Mouse (Mus musculus) embryonic facial prominence, embryonic 10.5 days (tissue): ENCODE measurements around the gene Shisa6. TPM values are rescaled to one million over a fixed set of nuclear protein-coding genes. Genes with fewer than 3 reads are reported as not detected.

ENCODE experiments used
- DNase-seq: peaks from one replicate; pipeline ENCODE4 v3.0.0-alpha.2; 2017; ENCODE audit warnings: low spot score
- H3K27ac ChIP-seq: fragments of 300-500 bp; sonication (generic); replicated peaks from 2 replicates; pipeline ENCODE4 v1.5.1; 2016; ENCODE audit warnings: mild to moderate bottlenecking
- H3K27me3 ChIP-seq: fragments of 300-500 bp; sonication (generic); replicated peaks from 2 replicates; pipeline ENCODE4 v1.6.1; 2016; ENCODE audit warnings: low read depth, mild to moderate bottlenecking; ENCODE audit not compliant: poor library complexity, severe bottlenecking
- H3K36me3 ChIP-seq: fragments of 300-500 bp; sonication (generic); replicated peaks from 2 replicates; pipeline ENCODE4 v1.6.1; 2016; ENCODE audit warnings: mild to moderate bottlenecking, moderate library complexity
- H3K4me1 ChIP-seq: fragments of 300-500 bp; sonication (generic); 2 replicates; pipeline ENCODE4 v1.6.1; 2016
- H3K4me3 ChIP-seq: fragments of 300-500 bp; sonication (generic); 2 replicates; pipeline ENCODE4 v1.5.1; 2016; ENCODE audit warnings: mild to moderate bottlenecking, moderate library complexity
- H3K9me3 ChIP-seq: fragments of 300-500 bp; sonication (generic); 2 replicates; pipeline ENCODE4 v1.6.1; 2016; ENCODE audit warnings: mild to moderate bottlenecking
- WGBS: fragments of 180-500 bp; shearing (Covaris S2); methylation state at CpG from one replicate; pipeline ENCODE4 v1.1.7; 2016; 5-methylcytosine and 5-hydroxymethylcytosine counted together
- polyA plus RNA-seq: library from polyadenylated mRNA; unstranded; fragments of >200 nt; fragmentation: Nextera tagmentation; extraction: Ambion mirVana; gene quantifications from 2 replicates; pipeline ENCODE4 v1.2.1, GENCODE M21; 2016

The Shisa6 gene
- polyA plus RNA-seq, 1 experiment from 2014 or later = 0.22 TPM

DNA sequence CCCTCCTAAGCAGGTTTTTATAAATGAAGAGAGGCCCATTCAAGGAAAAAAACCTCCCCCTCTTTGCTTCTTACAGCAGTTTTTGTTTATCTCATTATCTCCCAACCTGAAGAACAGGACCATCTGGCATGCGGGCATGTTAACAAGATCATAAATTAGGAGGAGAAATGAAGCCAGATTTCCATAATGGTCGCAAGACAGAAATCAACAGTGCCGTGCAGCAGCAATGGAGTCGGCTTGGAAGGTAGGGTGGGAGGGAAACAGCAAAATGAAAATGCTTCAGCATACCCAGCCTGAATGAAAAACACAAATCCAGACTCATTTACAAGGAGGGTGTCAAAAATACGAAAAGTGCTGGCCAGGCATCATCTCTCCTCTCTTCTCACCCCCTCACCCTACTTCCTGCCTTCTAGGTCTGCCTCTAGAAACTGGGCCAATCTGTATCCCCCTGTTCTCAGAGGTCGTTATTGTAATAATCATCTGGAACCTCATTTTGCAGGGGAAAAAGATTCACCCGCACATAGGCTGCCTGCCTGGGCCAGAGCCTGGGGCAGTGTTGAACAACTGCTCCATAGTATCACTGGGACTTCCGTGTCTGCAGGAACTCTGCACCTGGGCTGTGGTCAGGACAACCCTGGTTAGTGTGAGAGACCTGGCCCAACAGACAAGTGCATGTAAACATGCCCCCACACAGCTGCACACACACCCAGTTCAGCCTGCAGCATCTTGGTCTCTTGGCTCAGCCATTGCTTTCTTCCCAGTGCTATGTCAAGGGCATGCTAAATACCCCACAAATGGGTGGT is 251.7 kb downstream of the Shisa6 start:
- Histone ChIP-seq H3K4me3 (no peak overlapping the region), H3K27ac (no peak overlapping the region), H3K9me3 (no peaks in the 10 kb centered on the region), H3K36me3 (no peaks in the 10 kb centered on the region), H3K4me1 (no peaks in the 10 kb centered on the region), H3K27me3 (no peaks in the 10 kb centered on the region)
- 71% methylated on average over 8 of the region's 8 CpGs for WGBS
- DNase-seq = peak; percentile 8

GRCm38 (mm10) chr11:66267029-66267428 is 258.7 kb downstream of the Shisa6 start:
- Histone ChIP-seq H3K27ac (no peak overlapping the region), H3K9me3 (no peaks in the 10 kb centered on the region), H3K27me3 (no peaks in the 10 kb centered on the region), H3K36me3 (no peaks in the 10 kb centered on the region), H3K4me3 (no peak overlapping the region), H3K4me1 (no peaks in the 10 kb centered on the region)
- DNase-seq = no peak
- 36% methylated on average over 3 of the region's 3 CpGs for WGBS

- no peaks in the 10 kb centered on the region for H3K4me1 ChIP-seq
- H3K36me3 ChIP-seq = no peaks in the 10 kb centered on the region
- H3K27ac ChIP-seq = no peak overlapping the region
- WGBS = 89% methylated on average over 1 of the region's 1 CpGs
- no peaks in the 10 kb centered on the region for H3K9me3 ChIP-seq
- H3K4me3 ChIP-seq = no peak overlapping the region
- no peaks in the 10 kb centered on the region for H3K27me3 ChIP-seq
- no peak for DNase-seq
Measured at GRCm38 (mm10) chr11:66265336-66265990, 260.3 kb downstream of the Shisa6 start.

GRCm38 (mm10) chr11:66260205-66260604 is 265.6 kb downstream of the Shisa6 start:
- WGBS = 86% methylated on average over 2 of the region's 2 CpGs

DNA sequence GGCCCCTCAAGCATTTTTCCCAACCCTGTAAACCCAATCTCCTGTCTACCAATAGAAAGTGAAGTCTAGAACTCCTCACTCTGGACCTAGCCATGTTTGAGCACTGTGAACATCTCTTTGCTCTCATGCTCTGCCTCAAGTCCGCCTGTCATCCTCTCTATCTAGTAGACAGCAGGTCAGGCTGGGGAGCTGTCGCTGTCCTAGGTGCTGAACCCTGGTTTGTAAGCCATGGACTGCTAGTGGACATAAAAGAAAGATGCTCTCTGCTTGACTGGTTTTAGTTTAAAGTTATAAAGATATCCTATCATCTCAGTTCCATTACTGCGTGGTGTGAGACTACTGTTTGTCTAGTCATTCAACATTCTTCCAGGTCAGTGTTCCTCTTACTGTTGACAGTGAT is 266.9 kb downstream of the Shisa6 start:
- 18% methylated on average over 3 of the region's 3 CpGs for WGBS
- Histone ChIP-seq H3K27me3 (no peaks in the 10 kb centered on the region), H3K4me3 (no peak overlapping the region), H3K36me3 (no peaks in the 10 kb centered on the region), H3K9me3 (no peaks in the 10 kb centered on the region), H3K4me1 (no peaks in the 10 kb centered on the region), H3K27ac (no peak overlapping the region)
- DNase-seq = peak; percentile 80

More at GRCm38 (mm10) chr11:66260205-66260604, 265.6 kb downstream of the Shisa6 start:
- Histone ChIP-seq H3K36me3 (no peaks in the 10 kb centered on the region), H3K4me1 (no peaks in the 10 kb centered on the region), H3K9me3 (no peaks in the 10 kb centered on the region), H3K27ac (no peak overlapping the region), H3K4me3 (no peak overlapping the region), H3K27me3 (no peaks in the 10 kb centered on the region)
- no peak for DNase-seq

DNA sequence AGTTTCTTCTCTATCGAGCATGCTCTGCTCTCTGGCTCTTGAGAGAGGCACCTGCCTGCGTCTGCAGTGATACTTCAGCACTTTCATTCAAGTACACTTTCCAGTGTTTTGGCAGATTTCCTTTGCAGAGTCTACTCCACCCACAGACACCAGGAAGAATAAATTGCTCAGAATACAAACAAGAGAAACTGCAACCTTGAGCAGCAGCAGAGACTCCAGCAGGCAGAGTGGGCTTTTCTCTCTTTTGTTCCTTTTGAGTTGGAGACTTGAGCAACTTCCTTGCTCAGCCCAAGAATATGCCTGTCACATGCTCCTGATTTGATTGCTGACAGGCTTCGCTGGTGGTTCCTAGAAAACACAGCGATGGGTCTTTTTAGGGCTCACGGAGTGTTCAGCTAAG is 278.6 kb downstream of the Shisa6 start:
- no peak overlapping the region for H3K27ac ChIP-seq
- no peaks in the 10 kb centered on the region for H3K9me3 ChIP-seq
- WGBS = 86% methylated on average over 5 of the region's 5 CpGs
- no peak for DNase-seq
- no peak overlapping the region for H3K4me3 ChIP-seq
- no peaks in the 10 kb centered on the region for H3K27me3 ChIP-seq
- H3K36me3 ChIP-seq = no peaks in the 10 kb centered on the region
- H3K4me1 ChIP-seq = no peaks in the 10 kb centered on the region

GRCm38 (mm10) chr11:66236557-66236956 is 289.2 kb downstream of the Shisa6 start:
- no peak for DNase-seq
- H3K27ac ChIP-seq = no peak overlapping the region
- H3K36me3 ChIP-seq = no peaks in the 10 kb centered on the region
- no peaks in the 10 kb centered on the region for H3K9me3 ChIP-seq
- H3K27me3 ChIP-seq = no peaks in the 10 kb centered on the region
- 75% methylated on average over 2 of the region's 2 CpGs for WGBS
- H3K4me3 ChIP-seq = no peak overlapping the region
- H3K4me1 ChIP-seq = no peaks in the 10 kb centered on the region

DNA sequence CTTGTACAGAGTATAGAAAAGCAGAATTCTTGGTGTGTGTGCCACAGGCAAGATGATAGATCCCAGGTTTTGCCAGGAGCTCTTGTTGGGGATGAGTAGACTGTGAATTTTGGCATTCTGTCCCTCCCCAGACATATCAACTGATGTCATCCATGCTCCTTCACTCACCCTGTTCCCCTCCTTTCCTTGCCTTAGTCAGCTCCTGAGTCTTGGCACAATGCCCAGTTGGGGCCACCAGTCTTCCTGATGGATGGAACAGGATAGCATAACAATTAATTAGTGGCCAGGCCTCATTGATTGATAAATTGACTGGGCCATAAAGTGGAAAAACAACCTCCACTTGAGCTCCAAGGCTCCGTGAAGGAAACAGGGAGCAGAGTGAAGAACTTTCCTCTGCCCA is 292.9 kb downstream of the Shisa6 start:
- Histone ChIP-seq H3K9me3 (no peaks in the 10 kb centered on the region), H3K36me3 (no peaks in the 10 kb centered on the region), H3K4me1 (no peaks in the 10 kb centered on the region), H3K27ac (no peak overlapping the region), H3K27me3 (no peaks in the 10 kb centered on the region), H3K4me3 (no peak overlapping the region)
- 72% methylated on average over 1 of the region's 1 CpGs for WGBS
- no peak for DNase-seq

DNA sequence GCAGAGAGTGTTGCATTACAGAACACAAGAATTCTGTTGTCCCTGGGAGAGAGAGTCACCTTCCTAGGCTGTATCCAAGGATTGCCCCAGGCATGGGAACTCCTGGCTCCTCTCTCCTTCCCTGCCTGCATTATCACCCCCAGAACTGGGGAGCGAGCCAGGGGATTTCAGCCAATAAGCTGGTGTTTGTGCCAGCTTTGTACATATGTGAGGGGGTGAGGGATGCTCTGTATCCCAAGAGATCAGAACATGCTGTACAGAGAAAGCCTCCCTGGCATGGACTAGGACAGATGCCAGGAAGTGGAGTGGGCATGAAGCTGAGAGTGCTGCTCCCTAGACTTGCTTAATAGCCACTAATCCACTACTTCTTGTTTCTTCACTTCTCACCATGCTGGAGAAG is 303.6 kb downstream of the Shisa6 start:
- no peak overlapping the region for H3K4me3 ChIP-seq
- WGBS = 78% methylated on average over 1 of the region's 1 CpGs
- no peak overlapping the region for H3K27ac ChIP-seq
- DNase-seq = no peak
- H3K36me3 ChIP-seq = no peaks in the 10 kb centered on the region
- no peaks in the 10 kb centered on the region for H3K9me3 ChIP-seq
- H3K4me1 ChIP-seq = no peaks in the 10 kb centered on the region
- H3K27me3 ChIP-seq = no peaks in the 10 kb centered on the region

DNA sequence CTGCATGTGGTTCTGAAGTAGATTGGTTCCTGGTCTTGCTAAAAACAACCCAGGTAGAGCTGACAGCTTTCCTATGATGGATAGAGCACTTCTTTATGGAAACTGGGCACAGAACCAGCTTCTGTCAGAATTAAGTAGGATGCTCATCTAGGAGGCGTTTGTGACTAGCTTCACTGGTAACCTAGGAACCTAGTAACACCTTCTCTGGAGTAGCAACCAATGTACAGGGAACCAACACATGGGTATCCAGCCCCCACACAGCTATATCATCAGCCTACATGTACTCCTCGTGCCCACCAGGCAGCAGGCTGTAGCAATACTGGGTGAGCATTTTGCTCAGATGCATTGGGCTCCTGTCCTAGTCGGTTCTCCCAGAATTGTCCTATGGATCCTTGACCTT is 307.3 kb downstream of the Shisa6 start:
- DNase-seq = no peak
- Histone ChIP-seq H3K9me3 (no peaks in the 10 kb centered on the region), H3K4me3 (no peak overlapping the region), H3K4me1 (no peaks in the 10 kb centered on the region), H3K27me3 (no peaks in the 10 kb centered on the region), H3K36me3 (no peaks in the 10 kb centered on the region), H3K27ac (no peak overlapping the region)
- WGBS = 83% methylated on average over 3 of the region's 3 CpGs

DNA sequence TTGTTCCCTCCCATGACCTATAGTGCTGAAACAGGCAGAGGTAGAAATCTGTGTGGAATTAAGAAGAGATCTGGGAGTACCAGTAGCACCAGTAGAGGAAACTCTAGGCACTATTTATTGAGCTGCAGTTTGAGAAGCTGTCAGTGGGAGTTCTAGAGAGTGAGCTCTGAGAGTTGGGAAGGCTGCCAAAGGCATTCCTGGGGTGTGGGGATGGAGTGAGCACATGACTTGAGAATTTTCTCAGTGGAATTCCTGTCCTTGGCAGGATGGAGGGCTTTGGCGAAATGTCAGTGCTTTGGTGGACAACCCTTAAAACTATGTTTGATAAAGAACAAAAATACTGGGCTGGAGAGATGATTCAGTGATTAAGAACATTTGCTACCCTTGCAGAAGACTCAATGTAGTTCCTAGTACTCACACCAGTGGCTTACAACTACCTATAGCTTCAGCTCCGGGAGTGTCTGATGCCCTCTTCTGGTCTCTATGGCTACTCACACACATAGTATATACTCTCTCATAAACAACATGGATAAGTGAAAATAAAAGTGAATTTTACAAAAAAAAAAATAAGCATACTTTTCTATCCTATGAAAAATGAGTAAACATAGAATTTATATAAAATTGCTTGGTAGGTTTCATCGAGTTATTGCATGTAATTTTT is 337.0 kb downstream of the Shisa6 start:
- no peaks in the 10 kb centered on the region for H3K4me1 ChIP-seq
- WGBS = 87% methylated on average over 3 of the region's 3 CpGs
- no peaks in the 10 kb centered on the region for H3K36me3 ChIP-seq
- H3K9me3 ChIP-seq = no peaks in the 10 kb centered on the region
- no peak overlapping the region for H3K27ac ChIP-seq
- no peak overlapping the region for H3K4me3 ChIP-seq
- no peaks in the 10 kb centered on the region for H3K27me3 ChIP-seq
- DNase-seq = no peak

DNA sequence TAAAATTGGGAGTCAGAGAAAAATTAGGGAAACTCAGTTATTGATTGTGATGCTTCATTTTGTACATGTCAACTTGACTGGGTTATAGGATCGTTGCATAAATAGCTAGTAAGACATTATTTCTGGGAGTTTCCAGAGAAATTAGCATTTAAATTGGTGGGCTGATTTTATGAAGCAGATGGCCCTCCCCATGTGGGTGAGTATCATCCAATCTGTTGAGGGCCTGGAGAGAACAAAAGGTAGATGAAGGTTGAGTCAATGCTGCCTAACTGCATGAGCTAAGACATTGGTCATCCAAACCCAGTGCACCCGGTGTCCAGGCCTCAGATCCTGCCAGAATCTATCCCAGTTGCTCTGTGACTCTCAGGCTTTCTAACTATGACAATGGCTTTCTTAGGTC is 337.6 kb downstream of the Shisa6 start:
- Histone ChIP-seq H3K36me3 (no peaks in the 10 kb centered on the region), H3K9me3 (no peaks in the 10 kb centered on the region), H3K27ac (no peak overlapping the region), H3K27me3 (no peaks in the 10 kb centered on the region), H3K4me3 (no peak overlapping the region), H3K4me1 (no peaks in the 10 kb centered on the region)
- WGBS = 85% methylated on average over 2 of the region's 2 CpGs
- no peak for DNase-seq

DNA sequence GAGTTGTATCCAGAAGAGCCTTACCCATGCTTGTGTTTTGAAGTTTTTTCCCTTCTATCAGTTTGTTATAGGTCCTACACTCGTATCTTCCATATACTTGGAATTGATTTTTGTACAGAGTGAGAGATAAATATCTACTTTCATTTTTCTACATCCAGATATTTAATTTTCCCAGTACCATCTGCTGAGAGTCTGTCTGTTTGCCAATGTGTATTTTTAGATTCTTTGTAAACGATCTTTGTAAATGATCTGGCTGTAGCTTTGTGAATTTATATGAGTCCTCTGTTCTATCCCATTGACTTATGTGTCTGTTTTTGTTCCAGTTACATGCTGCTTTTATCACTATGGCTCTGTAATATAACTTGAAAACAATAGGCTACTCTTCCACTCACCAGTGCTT is 348.0 kb downstream of the Shisa6 start:
- Histone ChIP-seq H3K27ac (no peak overlapping the region), H3K27me3 (no peaks in the 10 kb centered on the region), H3K36me3 (no peaks in the 10 kb centered on the region), H3K4me1 (no peaks in the 10 kb centered on the region), H3K9me3 (peaks cover 6% of the 10 kb centered on the region), H3K4me3 (no peak overlapping the region)
- 79% methylated on average over 2 of the region's 2 CpGs for WGBS
- no peak for DNase-seq
